Mouse (Mus musculus): ENCODE data around the gene Nek6.
A peak's percentile ranks its signal among the peaks of the same experiment; 100 is the strongest.

The Nek6 gene

DNA sequence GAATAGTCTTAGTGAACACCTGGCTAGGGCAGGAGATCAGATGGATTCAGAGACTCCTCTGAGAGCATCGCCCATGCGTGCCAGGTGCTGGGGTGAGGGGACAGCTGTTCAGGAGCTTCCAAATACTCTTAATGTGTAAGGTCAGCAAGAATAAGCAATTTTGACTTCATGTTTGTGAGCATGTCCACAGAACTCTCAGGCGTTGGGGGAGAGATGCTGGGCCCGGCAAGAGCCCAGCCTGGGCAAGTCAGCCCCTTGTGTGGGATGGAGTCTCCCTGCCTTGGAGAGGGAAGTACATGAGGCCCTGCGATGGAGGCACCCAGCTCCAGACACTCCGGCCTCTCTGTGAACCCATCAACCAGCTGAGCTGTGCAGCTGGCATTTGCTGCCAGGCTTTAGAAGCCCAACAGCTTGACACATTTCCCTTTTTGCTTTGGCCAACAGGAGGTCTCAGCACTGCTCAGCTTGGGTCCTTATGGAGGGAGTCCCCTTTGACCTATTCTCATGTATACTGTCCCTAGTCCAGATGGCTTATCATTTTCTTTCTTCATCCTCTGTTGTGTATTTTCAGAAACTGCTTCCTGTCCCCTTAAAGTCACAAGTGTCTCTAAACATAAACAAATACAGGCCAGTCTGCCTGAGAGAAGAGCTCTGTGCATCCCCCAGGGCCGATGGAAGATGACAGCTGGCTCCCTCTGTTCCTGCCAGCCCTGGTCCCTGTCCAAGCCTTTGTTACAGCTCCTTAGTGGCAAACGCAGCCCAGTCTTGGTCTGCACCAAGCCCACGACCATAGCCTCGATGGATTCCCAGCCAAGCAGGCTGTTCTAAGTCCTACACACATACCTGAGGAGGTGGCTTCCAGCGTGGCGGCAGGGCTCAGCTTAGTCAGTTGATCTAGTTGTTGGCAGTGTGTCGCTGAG, 67.4 kb downstream of the Nek6 start:
- peak; percentile 76 for DNase-seq (ENCODE audit: low read depth, low spot score)

DNA sequence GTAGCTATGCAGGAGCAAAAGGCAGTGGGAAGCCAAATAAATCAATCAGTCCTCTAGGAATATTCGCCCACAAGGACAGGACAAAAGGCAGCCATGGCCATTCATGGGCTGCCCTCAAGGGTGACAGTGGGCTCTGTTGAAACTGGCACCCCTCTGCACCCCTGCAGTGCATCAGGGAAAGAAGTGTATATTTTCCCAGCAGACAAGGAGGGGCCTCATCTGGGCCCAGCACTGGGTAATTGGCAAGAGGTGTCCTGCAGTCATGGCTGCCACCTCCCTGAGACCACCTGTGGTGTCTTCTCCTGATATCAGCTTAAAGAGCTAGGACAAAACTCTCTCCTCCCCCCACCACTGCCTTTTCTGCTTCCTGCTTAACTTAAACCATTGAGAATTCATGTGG, 68.1 kb downstream of the Nek6 start:
- DNase-seq (ENCODE audit: low read depth, low spot score): no peak

DNA sequence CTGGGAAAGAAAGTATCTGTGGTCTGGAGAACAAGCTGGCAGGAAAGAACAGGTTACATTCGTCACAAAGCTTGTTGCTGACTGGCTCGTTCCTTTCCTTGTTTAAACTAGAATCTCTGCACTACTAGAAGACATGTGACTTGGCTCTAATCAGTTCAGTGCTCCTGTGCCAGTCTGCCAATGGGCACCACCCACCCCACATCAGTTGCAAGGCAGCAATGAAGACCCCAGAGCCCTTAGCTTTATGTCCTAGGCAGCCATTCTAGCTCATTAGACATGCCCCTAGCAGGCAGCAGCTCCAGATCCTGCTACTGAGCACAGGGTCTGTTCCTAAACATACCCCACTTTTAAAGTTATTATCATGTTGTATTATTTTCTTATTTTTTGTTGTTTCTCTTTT, 72.5 kb downstream of the Nek6 start:
- no peak for DNase-seq (ENCODE audit: low read depth, low spot score)

DNA sequence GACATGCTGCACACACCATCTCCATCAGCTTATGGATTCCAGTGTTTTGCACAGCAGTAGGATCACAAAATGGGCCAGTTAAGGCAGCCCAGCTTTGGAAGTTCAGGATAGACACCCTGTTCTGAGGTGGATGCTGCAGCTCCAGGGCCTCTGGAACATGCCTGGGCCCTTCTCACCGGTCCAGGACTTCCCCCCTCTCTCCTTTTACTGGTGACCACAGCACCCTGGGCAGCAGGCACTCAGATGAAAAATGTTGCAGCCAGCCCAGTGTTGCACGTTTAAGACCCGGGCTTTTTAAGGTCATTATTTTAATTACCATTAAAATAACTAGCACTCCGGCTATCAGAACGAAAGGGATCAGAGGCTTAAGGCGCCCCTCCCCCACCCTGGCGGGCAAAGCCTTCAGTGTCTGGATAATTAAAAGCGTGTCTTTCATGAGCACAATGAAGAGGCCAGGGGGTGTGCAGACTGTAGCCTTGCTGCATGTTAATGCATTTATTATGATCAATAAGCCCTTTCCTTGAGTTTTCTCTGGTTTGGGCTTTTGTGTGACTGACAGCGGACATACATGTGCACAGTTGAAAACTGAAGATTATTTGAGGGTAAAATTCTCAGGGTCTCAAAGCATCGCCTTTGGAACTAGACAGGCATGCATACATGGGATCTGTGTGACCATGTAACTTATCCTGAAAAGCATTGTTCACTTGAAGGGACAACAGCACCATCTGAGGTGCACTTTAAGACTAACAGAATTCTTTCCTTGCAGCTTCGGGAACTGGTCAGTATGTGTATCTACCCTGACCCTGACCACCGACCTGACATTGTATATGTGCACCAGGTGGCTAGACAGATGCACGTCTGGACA, 73.3 kb downstream of the Nek6 start:
- no peak for DNase-seq (ENCODE audit: low read depth, low spot score)

DNA sequence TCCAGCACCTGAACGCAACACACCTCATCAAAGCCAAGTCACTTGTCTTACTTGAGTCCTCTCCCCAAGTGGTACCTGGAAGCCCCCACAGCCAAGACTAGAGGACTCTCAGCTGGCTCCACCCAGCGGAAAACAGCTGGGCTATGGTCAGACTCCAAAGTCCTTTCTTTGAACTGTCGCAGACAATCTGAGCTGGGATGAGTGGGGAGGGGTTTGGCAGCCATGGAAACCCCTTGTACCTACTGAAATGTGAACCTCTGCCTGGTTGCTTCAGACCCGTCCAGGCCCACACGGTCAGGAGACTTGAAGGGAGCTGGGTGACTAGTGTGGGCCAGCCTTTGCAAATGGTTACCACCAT, 73.9 kb downstream of the Nek6 start:
- no peak for DNase-seq (ENCODE audit: low read depth, low spot score)

DNA sequence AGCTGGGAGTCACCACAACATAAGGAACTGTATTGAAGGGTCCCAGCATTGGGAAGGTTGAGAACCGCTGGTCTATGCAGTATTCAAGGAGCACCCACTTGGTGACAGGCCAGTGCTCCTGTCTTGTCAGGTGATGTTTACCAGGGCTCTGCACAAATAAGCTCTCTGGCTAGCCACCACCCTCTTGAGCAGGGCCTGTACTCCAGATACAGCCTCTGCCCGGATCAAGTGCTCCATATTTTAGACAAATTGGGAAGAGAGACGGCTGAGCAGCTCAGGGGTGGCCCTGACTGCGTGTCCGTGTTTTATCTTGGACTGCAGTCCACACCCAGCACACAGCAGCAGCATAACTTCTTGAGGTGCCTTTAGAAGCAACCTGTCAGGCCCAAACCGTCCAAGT, 75.3 kb downstream of the Nek6 start:
- no peak for DNase-seq (ENCODE audit: low read depth, low spot score)

DNA sequence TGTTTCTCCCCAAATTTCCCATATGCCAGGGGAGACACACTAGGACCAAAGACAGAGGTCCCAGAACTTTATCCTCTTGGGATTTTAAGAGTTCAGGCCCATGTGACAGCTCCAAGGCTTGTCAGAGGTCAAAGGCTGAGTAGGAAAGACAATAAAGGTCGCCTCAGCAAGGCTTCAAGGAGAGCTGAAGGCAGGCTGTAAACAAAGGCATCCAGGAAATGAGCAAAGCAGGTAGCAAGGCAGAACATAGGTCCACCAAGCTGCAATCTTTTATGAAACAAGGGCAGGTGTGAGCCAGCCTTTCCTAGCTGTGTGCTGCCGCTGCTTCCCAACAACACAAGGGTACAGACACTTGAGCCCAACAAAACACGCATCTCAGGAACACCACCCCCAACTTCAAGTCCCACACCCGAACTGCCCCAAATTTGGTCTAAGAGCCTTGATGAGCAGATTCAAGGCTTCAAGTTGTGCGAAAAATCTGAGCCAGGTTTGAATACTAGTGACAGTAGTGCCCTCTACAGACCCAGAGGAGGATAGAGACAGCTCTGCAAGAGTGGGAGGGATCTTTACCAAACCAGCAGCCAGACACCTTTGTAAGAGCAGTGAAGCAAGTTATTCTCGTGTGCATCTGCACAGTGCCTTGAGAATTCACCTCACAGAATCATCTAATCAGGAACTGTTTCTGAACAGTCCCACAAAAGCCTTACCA, 80.5 kb downstream of the Nek6 start:
- DNase-seq (ENCODE audit: low read depth, low spot score): peak; percentile 87

DNA sequence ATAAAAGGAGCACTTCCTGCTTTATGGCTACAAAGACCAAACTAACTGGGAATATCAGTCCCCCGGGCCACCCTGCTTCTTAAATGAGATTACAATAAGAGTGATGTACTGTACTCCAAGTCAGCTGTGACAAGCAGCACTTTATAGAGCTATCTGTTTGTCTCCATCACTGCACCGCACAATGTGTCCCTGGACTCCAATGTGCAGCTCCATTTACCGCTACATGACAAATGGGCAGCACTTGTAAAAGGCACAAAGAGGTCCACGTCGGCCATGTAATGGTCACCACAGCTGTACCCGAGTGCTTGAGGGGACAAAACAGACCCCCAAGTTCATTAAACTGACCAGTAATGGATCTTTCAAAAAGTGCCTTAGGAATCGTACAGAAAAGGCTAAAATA, 83.4 kb downstream of the Nek6 start:
- DNase-seq (ENCODE audit: low read depth, low spot score): no peak

DNA sequence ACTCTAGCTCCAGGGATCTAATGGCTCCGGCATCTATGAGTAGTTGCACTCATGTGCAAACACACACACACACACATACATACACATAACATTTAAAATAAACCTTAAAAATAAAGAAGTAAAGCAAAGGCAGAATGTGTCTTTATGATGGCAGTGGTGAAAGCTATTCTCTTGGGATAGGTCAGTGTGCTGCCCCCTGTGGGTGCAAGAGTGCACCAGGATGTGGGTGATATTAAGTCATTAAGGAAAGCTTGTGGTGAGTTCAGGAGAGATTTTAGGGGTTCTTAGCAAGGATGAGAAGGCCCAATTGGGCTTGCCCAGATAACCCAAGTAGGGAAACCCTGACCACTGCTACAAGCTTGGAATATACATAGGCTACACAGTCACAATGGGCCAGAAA, 86.5 kb downstream of the Nek6 start:
- no peak for DNase-seq (ENCODE audit: low read depth, low spot score)

DNA sequence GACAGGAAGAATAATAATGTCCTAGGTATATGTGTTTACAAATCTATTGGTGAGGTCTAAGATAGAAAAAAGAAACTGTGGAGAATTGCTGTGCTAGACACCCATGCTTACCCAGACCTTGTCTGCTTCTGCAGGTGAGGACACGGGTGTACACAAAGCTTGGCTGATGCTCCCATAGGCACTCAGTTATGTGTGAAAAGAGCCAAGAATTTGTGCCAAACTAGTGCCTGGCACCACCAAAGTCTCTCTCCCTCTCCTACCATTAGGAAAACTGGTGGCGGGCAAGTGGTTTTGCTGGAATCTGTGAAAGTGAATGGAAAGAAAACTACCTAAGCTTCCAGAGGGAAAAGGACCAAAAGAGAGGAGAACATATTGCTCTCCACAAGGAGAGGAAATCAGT, 87.0 kb downstream of the Nek6 start:
- DNase-seq (ENCODE audit: low read depth, low spot score): peak; percentile 79

DNA sequence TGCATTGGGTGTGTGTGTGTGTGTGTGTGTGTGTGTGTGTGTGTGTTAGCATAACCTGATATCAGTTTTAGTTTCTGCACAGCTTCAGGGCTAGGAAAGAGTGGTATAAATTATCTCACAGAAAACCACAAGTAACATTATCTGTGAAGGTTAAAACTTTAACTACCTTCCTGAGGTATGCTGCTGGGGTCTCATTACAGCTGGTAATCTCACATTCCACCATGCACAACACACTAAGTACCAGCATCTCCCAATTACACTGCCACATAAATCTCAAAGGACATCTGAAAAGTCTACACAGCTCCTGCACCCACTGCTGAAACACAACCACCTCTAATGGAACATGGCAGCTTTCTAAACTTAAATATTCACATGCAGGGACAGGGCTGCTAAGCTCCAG, 89.4 kb downstream of the Nek6 start:
- no peak for DNase-seq (ENCODE audit: low read depth, low spot score)

DNA sequence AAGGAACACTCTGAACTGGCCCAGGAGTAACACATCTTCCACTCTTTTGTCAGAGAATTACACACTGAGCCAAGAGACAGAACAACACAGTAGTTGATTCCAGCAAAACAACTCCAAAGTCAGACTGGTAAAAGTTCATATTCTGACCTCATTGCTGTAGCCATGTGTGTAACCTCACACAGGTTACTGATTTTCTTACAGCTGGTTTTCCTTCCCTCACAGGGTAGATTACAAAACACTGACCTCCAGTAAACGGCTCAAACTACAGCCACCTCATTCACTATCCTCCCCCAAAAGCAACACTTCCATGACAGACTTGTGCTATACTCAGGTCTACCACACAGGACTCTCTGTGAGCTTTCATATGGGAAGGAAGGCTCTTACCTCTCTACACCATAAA, 96.3 kb downstream of the Nek6 start:
- no peak for DNase-seq (ENCODE audit: low read depth, low spot score)

DNA sequence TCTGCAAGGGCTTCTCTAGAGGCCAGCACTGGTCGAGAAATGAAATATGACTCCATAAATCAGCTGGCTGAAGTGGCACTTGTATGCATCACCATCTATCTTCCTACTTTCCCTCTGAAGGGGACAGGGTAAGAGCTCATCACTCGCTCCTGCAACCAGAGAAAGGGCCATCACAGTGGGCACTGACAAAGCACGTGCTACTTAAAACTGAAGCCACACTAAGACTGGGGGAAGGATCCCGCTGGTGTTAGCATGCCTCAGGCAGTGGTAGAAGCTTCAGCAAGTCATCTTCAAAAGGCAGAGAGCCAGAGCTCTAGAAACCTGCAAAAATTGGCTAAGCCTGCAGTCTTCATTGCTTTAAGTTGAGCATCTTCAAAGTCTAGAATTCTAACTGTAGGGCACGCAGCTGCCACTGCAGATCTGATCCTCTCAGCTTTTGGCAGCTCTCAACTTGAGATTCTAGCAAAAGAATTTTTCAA, 97.4 kb downstream of the Nek6 start:
- peak; percentile 66 for DNase-seq (ENCODE audit: low read depth, low spot score)

DNA sequence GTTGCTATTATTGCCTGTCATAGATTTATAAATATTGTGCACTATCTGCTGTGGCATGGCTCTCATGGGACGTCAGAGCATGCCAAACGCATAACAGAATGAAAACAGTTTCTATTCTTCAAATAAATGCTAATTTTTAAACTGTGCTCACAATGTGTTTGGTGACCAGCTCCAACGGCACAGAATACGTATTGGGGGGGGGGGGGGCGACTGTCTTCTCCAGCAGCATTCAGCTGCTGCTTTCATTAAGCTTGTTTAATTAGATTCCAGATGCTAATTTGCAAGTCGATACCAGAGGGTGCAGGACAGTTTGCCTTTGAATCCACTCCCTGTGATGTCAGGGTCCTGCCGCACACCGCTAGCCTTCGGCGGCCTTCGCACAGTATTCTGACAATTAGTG, 97.9 kb downstream of the Nek6 start:
- DNase-seq (ENCODE audit: low read depth, low spot score): no peak

DNA sequence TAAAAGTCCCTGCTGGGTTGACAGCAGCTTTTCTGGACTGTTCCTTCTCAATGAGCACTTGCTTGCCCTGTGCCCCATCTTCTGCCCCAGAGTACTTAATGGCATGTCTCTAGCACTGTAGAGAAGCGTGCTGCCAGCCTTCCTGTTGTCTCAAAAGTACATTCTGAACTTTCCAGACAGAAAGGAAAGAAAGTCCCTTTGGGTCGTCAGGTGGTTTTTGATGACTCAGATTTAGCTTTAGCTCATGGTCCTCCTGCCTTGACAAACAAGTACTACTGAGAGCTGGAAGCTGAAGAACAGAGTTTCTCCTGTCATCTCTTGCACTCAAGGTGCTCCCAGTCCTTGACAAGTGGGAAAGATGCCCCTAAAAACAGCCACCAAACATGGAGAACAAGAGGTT, 98.7 kb downstream of the Nek6 start:
- DNase-seq (ENCODE audit: low read depth, low spot score): no peak

DNA sequence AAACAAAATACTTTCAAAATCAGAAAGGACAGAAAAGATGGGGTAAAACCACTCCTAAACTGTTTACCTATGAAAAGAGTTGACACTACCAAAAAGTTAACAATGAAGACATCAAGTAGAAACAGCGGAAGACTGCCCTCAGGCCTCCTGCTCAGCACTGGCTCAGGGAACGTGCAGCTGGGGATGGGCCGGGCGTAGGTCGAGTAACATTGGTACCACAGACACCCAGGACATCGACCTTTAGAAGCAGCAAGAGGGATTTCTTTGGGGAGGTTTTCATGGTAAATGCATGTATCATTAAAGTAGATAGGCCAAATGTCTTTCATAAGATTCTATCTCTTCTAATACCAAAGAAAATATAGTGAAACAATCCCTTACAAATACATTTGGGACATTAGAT, 101.2 kb downstream of the Nek6 start:
- DNase-seq (ENCODE audit: low read depth, low spot score): no peak

DNA sequence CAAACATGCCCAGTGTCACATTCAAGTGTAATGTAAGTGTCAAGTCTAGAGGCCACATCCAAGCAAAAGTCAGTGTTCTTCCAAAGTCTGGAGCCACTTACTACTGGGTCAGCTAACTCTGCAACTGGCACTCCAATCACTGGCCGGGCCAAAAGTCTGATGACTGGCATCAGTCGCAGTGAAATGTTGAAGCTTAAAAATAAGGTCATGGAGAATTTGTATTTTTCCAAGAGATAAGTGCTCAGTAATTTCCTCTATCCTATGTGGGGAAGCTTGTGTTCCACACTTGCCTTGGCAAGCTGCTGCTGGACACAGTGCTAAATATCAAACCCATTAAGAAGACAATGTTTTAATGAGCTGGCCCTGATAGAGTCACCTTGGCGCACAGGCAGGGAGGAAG, 102.1 kb downstream of the Nek6 start:
- DNase-seq (ENCODE audit: low read depth, low spot score): peak; percentile 41

DNA sequence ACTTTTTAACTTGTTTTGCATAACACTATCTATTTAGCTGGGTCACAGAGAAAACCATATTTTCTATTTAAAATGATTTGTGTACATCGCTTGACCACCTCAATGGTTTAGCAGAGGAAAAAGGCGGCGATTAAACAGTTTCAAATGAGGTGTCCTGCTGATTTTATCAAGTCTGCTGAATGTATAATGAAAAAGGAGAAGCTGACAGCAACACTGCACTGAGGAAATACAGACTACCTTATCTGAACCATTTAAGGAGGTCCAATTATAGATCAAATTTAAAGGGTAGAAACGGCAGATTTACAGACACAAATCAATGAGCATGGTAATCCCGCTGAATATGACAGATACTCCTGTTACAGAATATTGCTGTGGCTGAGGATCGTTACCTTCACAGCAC, 103.0 kb downstream of the Nek6 start:
- DNase-seq (ENCODE audit: low read depth, low spot score): no peak

DNA sequence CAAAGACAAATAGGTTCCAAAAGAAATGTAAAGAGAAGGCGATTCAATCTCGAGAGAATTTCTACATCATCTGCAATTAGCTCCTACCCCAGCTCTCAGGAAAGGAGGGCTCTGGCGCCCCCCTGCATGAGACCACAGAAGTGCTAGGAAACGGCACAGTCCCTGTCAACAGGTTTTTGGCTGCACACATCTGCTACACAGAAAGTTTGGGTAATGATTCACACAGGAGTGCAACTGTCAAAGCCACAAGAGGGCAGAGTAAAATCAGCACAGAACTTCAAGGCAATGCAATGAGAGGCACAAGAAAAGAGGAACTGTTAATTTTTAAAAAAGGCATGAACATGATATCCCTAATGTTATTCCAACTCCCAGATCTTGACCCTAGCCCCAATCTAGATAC, 104.6 kb downstream of the Nek6 start:
- DNase-seq (ENCODE audit: low read depth, low spot score): peak; percentile 66

DNA sequence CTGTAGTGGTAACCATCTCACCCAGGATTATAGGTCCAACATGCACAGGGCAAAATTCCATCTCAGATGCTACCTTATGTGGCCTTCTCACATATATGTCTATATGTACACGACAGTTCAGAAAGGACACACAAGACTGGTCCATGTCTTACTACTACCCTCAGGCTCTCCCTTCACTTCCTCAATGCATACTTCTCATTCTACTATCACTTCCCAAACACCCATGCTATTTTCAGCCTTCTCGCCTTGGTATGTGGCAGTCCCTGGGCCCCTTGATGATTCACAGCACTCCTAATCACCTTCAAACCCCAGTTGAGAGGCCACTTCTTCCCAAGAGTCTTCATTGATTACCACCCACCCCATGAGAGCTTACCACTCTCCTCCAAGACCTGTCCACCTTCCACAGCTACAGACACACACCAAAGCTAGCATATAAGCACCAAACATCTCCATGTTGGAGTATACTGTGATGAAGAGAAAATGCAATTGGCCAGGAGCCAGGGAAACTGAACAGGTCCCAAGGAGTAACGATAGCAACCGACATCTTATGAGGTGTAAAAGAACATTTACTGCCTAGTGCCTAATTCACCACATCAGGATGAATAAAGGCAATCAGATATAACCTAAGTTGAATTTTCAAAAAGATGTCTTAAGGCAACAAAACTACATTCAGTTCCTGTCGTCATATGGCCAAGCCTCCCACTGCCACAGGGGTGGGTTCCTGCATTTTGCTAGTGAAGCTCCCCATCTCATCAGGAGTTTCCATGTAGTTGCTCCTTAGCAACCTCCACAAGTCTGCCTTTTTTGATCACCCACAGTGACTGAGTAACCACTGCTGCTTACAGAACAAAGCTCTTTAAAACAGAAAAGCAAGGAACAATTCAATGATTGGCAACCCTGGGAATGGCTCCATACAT, 105.8 kb downstream of the Nek6 start:
- peak; percentile 56 for DNase-seq (ENCODE audit: low read depth, low spot score)

DNA sequence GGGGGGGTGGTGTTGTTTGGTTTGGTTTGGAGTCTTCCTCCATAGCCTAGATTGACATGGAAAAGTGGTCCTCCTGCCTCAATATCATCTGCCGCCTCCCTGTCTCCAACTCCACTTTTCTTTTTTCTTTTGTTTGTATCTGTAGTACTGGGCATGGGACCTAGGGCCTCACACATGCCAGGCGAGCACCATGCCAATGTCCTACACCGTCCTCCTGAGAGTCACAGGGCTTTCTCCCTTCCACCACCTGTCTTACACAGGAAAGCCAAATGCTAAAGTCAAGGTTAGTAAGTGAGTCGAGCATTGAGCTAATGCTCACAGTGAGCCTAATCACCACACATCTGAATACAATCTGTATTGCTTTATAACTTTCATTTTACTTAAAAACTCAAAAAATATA, 108.3 kb downstream of the Nek6 start:
- DNase-seq (ENCODE audit: low read depth, low spot score): peak; percentile 90

Measured in brain, adult 2 months (tissue).